Mouse (Mus musculus) liver, adult 2 months (tissue): ENCODE results near the gene Rplp2. TPM values are rescaled to one million over a fixed set of nuclear protein-coding genes. Genes with fewer than 3 reads are reported as not detected.

Source experiments
- DNase-seq: peaks from one replicate; pipeline ENCODE4 v3.0.0-alpha.2; 2011; ENCODE audit warnings: low read depth, low spot score; ENCODE audit errors: extremely low read depth
- H3K27ac ChIP-seq: fragments of 200-500 bp; replicated peaks from 2 replicates; pipeline ENCODE4 v1.5.1; 2012; ENCODE audit warnings: low read depth, mild to moderate bottlenecking, control low read depth, inconsistent platforms, low read length; ENCODE audit not compliant: insufficient read depth
- H3K27me3 ChIP-seq: fragments of 200-500 bp; 2 replicates; pipeline ENCODE4 v1.6.1; 2012; ENCODE audit warnings: mild to moderate bottlenecking, moderate library complexity, low read length, inconsistent platforms; ENCODE audit not compliant: control insufficient read depth, insufficient read depth
- H3K36me3 ChIP-seq: fragments of 200-500 bp; 2 replicates; pipeline ENCODE4 v1.6.1; 2012; ENCODE audit warnings: low read length, inconsistent platforms; ENCODE audit not compliant: control insufficient read depth, insufficient read depth
- H3K4me1 ChIP-seq: fragments of 200-500 bp; 2 replicates; pipeline ENCODE4 v1.6.1; 2011; ENCODE audit warnings: low read length; ENCODE audit not compliant: control insufficient read depth, insufficient read depth
- H3K4me3 ChIP-seq: fragments of 200-500 bp; 2 replicates; pipeline ENCODE4 v1.5.1; 2011; ENCODE audit warnings: low read depth, mild to moderate bottlenecking, control low read depth, low read length, moderate library complexity; ENCODE audit not compliant: insufficient read depth
- H3K79me2 ChIP-seq: fragments of 200-500 bp; 2 replicates; pipeline ENCODE4 v1.6.1; 2012; ENCODE audit warnings: inconsistent platforms, mild to moderate bottlenecking, low read length, moderate library complexity; ENCODE audit not compliant: control insufficient read depth, insufficient read depth
- H3K9ac ChIP-seq: fragments of 200-500 bp; 2 replicates; pipeline ENCODE4 v1.6.1; 2012; ENCODE audit warnings: low read depth, mild to moderate bottlenecking, control low read depth, inconsistent platforms, low read length
- CTCF ChIP-seq: fragments of 200-500 bp; IDR thresholded peaks from 2 replicates; pipeline ENCODE4 v1.5.1; 2011; ENCODE audit warnings: low read depth, low read length, control low read depth
- POLR2A ChIP-seq: fragments of 200-500 bp; IDR thresholded peaks from 2 replicates; pipeline ENCODE4 v1.6.1; 2011; ENCODE audit warnings: low read length, control low read depth; ENCODE audit not compliant: insufficient read depth; ENCODE audit errors: extremely low read depth
- WGBS: fragments of 180-500 bp; shearing (Covaris S2); methylation state at CpG from one replicate; pipeline ENCODE4 v1.1.7; 2018; 5-methylcytosine and 5-hydroxymethylcytosine counted together
- polyA plus RNA-seq: library from polyadenylated mRNA; depleted of rRNA; stranded (reverse); fragments of >200 nt; gene quantifications from 2 replicates; pipeline ENCODE4 v1.2.3, GENCODE M21; 2012
- total RNA-seq: library from RNA; depleted of rRNA; stranded (reverse); fragments of >200 nt; gene quantifications from 2 replicates; pipeline ENCODE4 v1.2.3, GENCODE M21; 2014

The Rplp2 gene
- total and polyA plus RNA-seq, 2 experiments = 255 to 286 TPM

GRCm38 (mm10) chr7:141477578-141478269, 30.6 kb downstream of the Rplp2 start:
- WGBS = 30% methylated on average over 4 of the region's 4 CpGs
- no peak overlapping the region for H3K4me3 ChIP-seq
- peak overlapping the region; percentile 92 for H3K27ac ChIP-seq
- H3K9ac ChIP-seq = peak overlapping the region; percentile 39
- no peaks in the 10 kb centered on the region for H3K27me3 ChIP-seq
- H3K79me2 ChIP-seq = peaks cover 37% of the 10 kb centered on the region
- H3K36me3 ChIP-seq = no peaks in the 10 kb centered on the region
- TF ChIP-seq POLR2A (no peak), CTCF (no peak)
- H3K4me1 ChIP-seq = peaks cover 31% of the 10 kb centered on the region
- DNase-seq = no peak

DNA sequence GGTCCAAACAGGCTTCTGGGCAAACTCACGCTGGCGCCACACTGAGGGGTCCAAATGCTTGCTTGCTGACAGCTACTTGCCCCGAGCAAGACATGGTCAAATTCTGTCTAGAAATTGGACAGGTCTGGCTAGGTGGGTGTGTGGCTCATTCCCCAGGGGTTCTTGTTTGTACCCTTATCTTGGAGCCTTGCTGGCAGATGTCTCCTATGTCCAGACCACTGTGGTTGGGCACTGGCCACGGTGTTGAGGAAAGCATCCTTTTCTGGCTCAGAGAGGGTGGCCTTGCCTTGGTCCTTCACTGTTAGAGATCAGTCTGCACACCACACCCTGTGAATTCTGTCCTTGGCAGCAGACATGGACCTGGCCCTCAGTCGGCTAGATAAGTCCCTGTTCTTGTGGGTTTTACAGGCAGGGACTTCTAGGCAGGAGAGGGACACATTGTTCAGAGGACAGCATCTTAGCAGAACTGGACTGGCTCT, 31.1 kb downstream of the Rplp2 start:
- no peaks in the 10 kb centered on the region for H3K27me3 ChIP-seq
- 0 out of 2 replicates have a peak overlapping the region, but pooled peaks have one; percentile 92 for H3K27ac ChIP-seq
- no peak overlapping the region for H3K4me3 ChIP-seq
- 0 out of 2 replicates have a peak overlapping the region, but pooled peaks have one; percentile 6 for H3K9ac ChIP-seq
- peaks cover 30% of the 10 kb centered on the region for H3K4me1 ChIP-seq
- WGBS = 55% methylated on average over 5 of the region's 5 CpGs
- TF ChIP-seq POLR2A (no peak), CTCF (no peak)
- H3K36me3 ChIP-seq = no peaks in the 10 kb centered on the region
- H3K79me2 ChIP-seq = peaks cover 39% of the 10 kb centered on the region
- no peak for DNase-seq

DNA sequence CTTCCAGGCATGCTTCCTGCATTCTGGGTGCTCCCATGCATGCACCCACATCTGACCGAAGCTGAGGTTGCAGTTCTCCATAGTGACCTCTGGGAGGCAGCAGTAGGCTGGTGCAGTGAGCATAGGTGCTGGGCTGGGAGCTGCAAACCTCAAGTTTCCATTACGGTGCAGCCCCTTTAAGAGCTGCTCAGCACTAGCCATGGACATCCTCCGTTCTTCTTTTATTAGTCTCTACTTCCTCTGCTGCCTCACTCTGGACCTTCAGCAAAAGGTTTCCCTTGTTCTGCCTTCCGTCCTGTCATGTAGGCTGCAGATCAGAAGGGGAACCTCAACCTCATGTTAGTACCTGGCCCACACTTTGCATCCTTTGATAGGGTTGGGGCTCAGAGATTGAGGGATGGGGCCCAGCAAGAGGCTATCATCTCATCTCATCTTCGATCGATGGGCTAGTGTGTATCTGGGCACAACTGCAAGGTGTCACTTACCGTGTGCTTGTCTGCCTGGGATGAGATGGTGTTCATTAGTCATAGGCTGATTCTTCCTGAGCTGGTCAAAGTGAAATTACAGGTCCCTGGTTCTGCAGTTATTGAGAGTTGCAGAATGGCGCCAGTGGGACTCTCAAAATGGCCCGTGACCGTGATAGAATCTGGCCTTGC, 33.8 kb downstream of the Rplp2 start:
- H3K4me1 ChIP-seq = peaks cover 18% of the 10 kb centered on the region
- no peak overlapping the region for H3K27ac ChIP-seq
- no peaks in the 10 kb centered on the region for H3K27me3 ChIP-seq
- 20% methylated on average over 10 of the region's 10 CpGs for WGBS
- H3K9ac ChIP-seq = no peak overlapping the region
- H3K4me3 ChIP-seq = no peak overlapping the region
- DNase-seq = peak; percentile 61
- TF ChIP-seq CTCF (peak; percentile 99), POLR2A (no peak)
- H3K36me3 ChIP-seq = peaks cover 3% of the 10 kb centered on the region; the same call in 1 of the 2 replicates
- H3K79me2 ChIP-seq = peaks cover 29% of the 10 kb centered on the region

DNA sequence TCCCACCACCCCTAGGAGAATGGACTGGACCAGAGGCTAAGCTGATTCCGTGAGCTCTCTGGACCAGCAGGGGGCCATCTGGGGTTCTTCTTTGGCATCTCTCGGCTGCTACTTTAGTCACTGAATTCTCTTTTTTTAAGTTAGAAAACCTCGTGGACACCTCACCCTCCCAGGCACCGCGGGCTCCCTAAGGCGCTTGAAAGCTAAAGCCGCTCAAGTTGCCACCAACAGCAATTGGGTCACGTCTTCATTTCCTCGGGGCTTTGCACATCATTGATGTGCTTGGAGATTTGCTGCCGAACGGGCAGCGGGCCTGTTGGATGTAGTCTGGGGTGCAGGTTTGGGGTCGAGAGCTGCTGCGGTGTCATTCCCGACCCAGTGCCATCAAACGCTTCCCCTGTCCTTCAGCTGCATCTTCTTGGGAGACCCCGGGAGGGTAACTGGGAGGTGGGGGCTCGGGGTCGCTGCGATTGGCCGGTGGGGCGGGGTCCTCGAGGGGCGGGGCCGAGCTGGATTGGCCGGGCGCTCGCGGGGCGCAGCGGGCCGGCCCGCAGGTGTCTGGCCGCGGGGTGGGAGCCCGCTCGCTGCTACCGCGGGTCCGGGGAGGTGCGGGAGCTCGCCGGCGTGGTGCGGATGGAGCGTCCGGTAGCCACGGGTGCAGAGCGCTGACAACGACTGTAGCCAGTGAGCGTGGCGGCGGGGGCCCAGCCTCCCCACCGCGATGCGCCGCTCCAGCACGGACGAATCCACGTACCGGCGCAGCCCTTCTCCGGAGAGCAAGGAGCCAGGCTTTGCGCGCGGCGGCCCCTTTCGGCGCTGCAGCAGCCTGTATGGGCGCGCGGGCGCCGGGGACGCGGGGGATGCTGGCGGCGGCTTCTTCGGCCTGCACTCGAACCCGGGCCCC, 34.6 kb downstream of the Rplp2 start:
- Histone ChIP-seq H3K4me1 (peaks cover 18% of the 10 kb centered on the region), H3K36me3 (peaks cover 8% of the 10 kb centered on the region), H3K4me3 (peak overlapping the region; percentile 30; the same call in 1 of the 2 replicates), H3K27ac (no peak overlapping the region), H3K9ac (peak overlapping the region; percentile 30), H3K27me3 (no peaks in the 10 kb centered on the region), H3K79me2 (peaks cover 29% of the 10 kb centered on the region)
- WGBS = 20% methylated on average over 81 of the region's 81 CpGs
- no peak for DNase-seq
- TF ChIP-seq CTCF = peak; percentile 33; the same call in 1 of the 2 replicates
- TF ChIP-seq POLR2A = no peak

- 79% methylated on average over 11 of the region's 11 CpGs for WGBS
- TF ChIP-seq POLR2A = no peak
- no peak for TF ChIP-seq CTCF
- Histone ChIP-seq H3K4me3 (no peak overlapping the region), H3K36me3 (peaks cover 10% of the 10 kb centered on the region), H3K27me3 (no peaks in the 10 kb centered on the region), H3K4me1 (peaks cover 13% of the 10 kb centered on the region), H3K27ac (no peak overlapping the region), H3K79me2 (peaks cover 25% of the 10 kb centered on the region), H3K9ac (no peak overlapping the region)
- no peak for DNase-seq
These were observed 35.4 kb downstream of the Rplp2 start for GRCm38 (mm10) chr7:141482531-141483024.
